Mouse (Mus musculus) hindlimb bud, embryonic 11.5 days (tissue): ENCODE measurements at regions not wholly inside any gene's neighbourhood (a gene's known extent, or its start where the extent isn't known, plus 50 kb on each side); places are given as distances from the start of the nearest gene placed in this dataset.

Experiments
- DNase-seq: peaks from one replicate; pipeline ENCODE4 v3.0.0-alpha.2; 2012; ENCODE audit warnings: low read depth, low spot score; ENCODE audit errors: extremely low spot score

GRCm38 (mm10) chr3:40027713-40028112, 503.4 kb upstream of the Intu start:
- DNase-seq, result no peak

- no peak for DNase-seq
Measured at GRCm38 (mm10) chr3:40036177-40036576, 494.9 kb upstream of the Intu start.

GRCm38 (mm10) chr3:40049721-40050120, 481.4 kb upstream of the Intu start:
- DNase-seq, result no peak

- no peak for DNase-seq
Measured at GRCm38 (mm10) chr3:40058281-40058680, 472.8 kb upstream of the Intu start.

- DNase-seq, result no peak
Measured at GRCm38 (mm10) chr3:40058719-40059420, 472.2 kb upstream of the Intu start.

- no peak for DNase-seq
Measured at GRCm38 (mm10) chr3:40070137-40070667, 460.9 kb upstream of the Intu start.

GRCm38 (mm10) chr3:40076824-40077223, 454.3 kb upstream of the Intu start:
- no peak for DNase-seq

GRCm38 (mm10) chr3:40085116-40085515, 446.0 kb upstream of the Intu start:
- no peak for DNase-seq

GRCm38 (mm10) chr3:40091773-40092343, 439.2 kb upstream of the Intu start:
- no peak for DNase-seq

- DNase-seq, result no peak
Measured at GRCm38 (mm10) chr3:40092765-40093368, 438.2 kb upstream of the Intu start.

GRCm38 (mm10) chr3:40094040-40094439, 437.0 kb upstream of the Intu start:
- no peak for DNase-seq

- no peak for DNase-seq
Measured at GRCm38 (mm10) chr3:40094701-40095100, 436.4 kb upstream of the Intu start.

GRCm38 (mm10) chr3:40102698-40103097, 428.4 kb upstream of the Intu start:
- DNase-seq, result no peak

- DNase-seq, result no peak
Measured at GRCm38 (mm10) chr3:40114811-40115210, 416.3 kb upstream of the Intu start.

- DNase-seq, result no peak
Measured at GRCm38 (mm10) chr3:40118551-40118950, 412.5 kb upstream of the Intu start.

GRCm38 (mm10) chr3:40119462-40119861, 411.6 kb upstream of the Intu start:
- DNase-seq, result no peak

- peak; percentile 28 for DNase-seq
Measured at GRCm38 (mm10) chr3:40120298-40120875, 410.7 kb upstream of the Intu start.

GRCm38 (mm10) chr3:40123558-40124236, 407.4 kb upstream of the Intu start:
- DNase-seq, result no peak

GRCm38 (mm10) chr3:40126903-40127302, 404.2 kb upstream of the Intu start:
- DNase-seq, result no peak

GRCm38 (mm10) chr3:40130858-40131584, 400.1 kb upstream of the Intu start:
- no peak for DNase-seq

- peak; percentile 24 for DNase-seq
Measured at GRCm38 (mm10) chr3:40138671-40139070, 392.4 kb upstream of the Intu start.
